Mouse (Mus musculus) embryonic fibroblast, embryonic 13.5 days (primary cell): ENCODE measurements at regions not wholly inside any gene's neighbourhood (a gene's known extent, or its start where the extent isn't known, plus 50 kb on each side); places are given as distances from the start of the nearest gene placed in this dataset.

Experiments used
- CTCF ChIP-seq: IDR thresholded peaks from 2 replicates; pipeline ENCODE4 v1.5.1; 2011; ENCODE audit warnings: mild to moderate bottlenecking, control low read depth, low read length, moderate library complexity, borderline replicate concordance; ENCODE audit not compliant: insufficient read depth
- POLR2A ChIP-seq: IDR thresholded peaks from 2 replicates; pipeline ENCODE4 v1.6.1; 2011; ENCODE audit warnings: low read depth, mild to moderate bottlenecking, control low read depth, low read length, moderate library complexity

GRCm38 (mm10) chr8:36005536-36005935, 239.9 kb downstream of the Gm19410 start:
- no peak for TF ChIP-seq CTCF
- no peak for TF ChIP-seq POLR2A
